Mouse (Mus musculus) limb, embryonic 10.5 days (tissue): ENCODE measurements at regions not wholly inside any gene's neighbourhood (a gene's known extent, or its start where the extent isn't known, plus 50 kb on each side); places are given as distances from the start of the nearest gene placed in this dataset.
A peak's percentile ranks its signal among the peaks of the same experiment; 100 is the strongest.

Source experiments
- DNase-seq: peaks from one replicate; pipeline ENCODE4 v3.0.0-alpha.2; 2017; ENCODE audit warnings: low spot score
- H3K27ac ChIP-seq: fragments of 300-500 bp; sonication (generic); 2 replicates; pipeline ENCODE4 v1.5.1; 2016; ENCODE audit warnings: mild to moderate bottlenecking
- H3K27me3 ChIP-seq: fragments of 300-500 bp; sonication (generic); 2 replicates; pipeline ENCODE4 v1.6.1; 2016; ENCODE audit warnings: low read depth, mild to moderate bottlenecking; ENCODE audit not compliant: poor library complexity, severe bottlenecking
- H3K36me3 ChIP-seq: fragments of 300-500 bp; sonication (generic); 2 replicates; pipeline ENCODE4 v1.6.1; 2016; ENCODE audit warnings: mild to moderate bottlenecking, moderate library complexity
- H3K4me1 ChIP-seq: fragments of 300-500 bp; sonication (generic); 2 replicates; pipeline ENCODE4 v1.6.1; 2016
- H3K4me3 ChIP-seq: fragments of 300-500 bp; sonication (generic); 2 replicates; pipeline ENCODE4 v1.5.1; 2016; ENCODE audit warnings: mild to moderate bottlenecking, moderate library complexity
- H3K9me3 ChIP-seq: fragments of 300-500 bp; sonication (generic); replicated peaks from 2 replicates; pipeline ENCODE4 v1.6.1; 2016; ENCODE audit warnings: mild to moderate bottlenecking
- WGBS: fragments of 180-500 bp; shearing (Covaris S2); methylation state at CpG from one replicate; pipeline ENCODE4 v1.1.7; 2016; 5-methylcytosine and 5-hydroxymethylcytosine counted together

DNA sequence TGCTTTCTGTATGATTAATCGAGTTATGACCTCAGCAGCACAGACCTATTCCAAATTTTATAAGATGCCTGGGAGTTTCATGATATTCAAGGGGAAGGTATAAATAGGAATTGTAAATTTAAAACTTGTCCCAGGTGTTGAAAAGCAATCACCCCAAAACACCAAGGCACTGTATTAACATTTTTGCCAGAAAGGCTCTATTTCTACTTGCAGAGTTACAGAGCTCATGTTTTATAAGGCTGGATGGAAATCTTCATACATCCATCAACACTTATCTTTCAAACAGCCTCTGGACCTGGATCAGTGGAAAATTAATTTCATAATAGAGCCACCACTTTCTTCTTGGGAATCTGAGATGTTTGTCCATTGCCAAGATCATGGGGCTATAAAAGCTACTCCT is 96.6 kb downstream of the Rab11fip2 start:
- whole genome bisulfite sequencing, result 90% methylated on average over 1 of the region's 1 CpGs
- no peak for DNase-seq
- Histone ChIP-seq H3K36me3 (no peaks in the 10 kb centered on the region), H3K27ac (no peak overlapping the region), H3K27me3 (no peaks in the 10 kb centered on the region), H3K4me3 (no peak overlapping the region), H3K9me3 (no peaks in the 10 kb centered on the region), H3K4me1 (peaks cover 11% of the 10 kb centered on the region)

- DNase-seq, result peak; percentile 28
- 68% methylated on average over 5 of the region's 5 CpGs for WGBS
- peaks cover 19% of the 10 kb centered on the region for H3K4me1 ChIP-seq
- H3K36me3 ChIP-seq, result no peaks in the 10 kb centered on the region
- H3K9me3 ChIP-seq, result no peaks in the 10 kb centered on the region
- H3K27me3 ChIP-seq, result no peaks in the 10 kb centered on the region
- no peak overlapping the region for H3K27ac ChIP-seq
- H3K4me3 ChIP-seq, result no peak overlapping the region
Observed at GRCm38 (mm10) chr19:59850696-59851095, 92.8 kb downstream of the Rab11fip2 start.

DNA sequence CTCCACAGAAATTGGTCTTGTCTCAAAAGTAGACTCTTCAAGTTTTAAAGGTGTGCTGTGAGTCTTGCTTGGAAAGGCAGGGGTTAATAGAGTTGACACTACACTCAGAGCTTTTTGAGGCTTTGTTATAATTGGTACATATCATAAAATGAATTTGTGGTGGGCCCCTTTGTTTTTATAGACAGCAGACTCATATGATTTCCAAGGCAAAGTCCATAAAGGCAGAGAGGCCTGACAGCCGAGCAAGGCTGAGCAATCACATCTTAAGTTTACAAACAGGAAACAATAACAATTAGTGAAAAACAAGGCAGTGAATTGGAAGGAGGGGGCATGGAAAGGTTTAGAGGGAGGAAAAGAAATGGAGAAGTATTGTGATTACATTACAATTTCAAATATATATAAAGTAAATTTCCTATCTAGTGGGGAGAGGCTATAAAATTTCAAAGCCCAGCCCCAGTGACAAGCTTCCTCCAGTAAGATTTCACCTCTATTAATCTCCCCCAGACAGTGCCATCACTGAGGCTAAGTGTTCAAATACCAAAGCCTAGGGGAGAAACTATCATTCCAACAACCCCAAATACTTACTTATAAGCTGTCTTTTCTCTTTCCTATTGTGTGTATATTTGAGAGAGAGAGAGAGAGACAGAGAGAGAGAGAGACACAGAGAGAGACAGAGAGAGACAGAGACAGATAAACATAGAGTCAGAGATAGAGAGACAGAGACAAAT is 91.3 kb downstream of the Rab11fip2 start:
- Histone ChIP-seq H3K4me3 (no peak overlapping the region), H3K9me3 (no peaks in the 10 kb centered on the region), H3K36me3 (no peaks in the 10 kb centered on the region), H3K27ac (no peak overlapping the region), H3K4me1 (peaks cover 19% of the 10 kb centered on the region), H3K27me3 (no peaks in the 10 kb centered on the region)
- DNase-seq, result no peak
- 33% methylated on average over 1 of the region's 1 CpGs for WGBS
